Mouse (Mus musculus) heart, embryonic 11.5 days (tissue): ENCODE results near the gene Fbxo21. TPM values are rescaled to one million over a fixed set of nuclear protein-coding genes. Genes with fewer than 3 reads are reported as not detected.

Experiments used
- ATAC-seq: fragments of 200-750 bp; cut with Nextera tagmentation; replicated peaks from 2 replicates; pipeline ENCODE4 v1.8.0; 2017; ENCODE audit warnings: moderate library complexity; ENCODE audit not compliant: insufficient number of reproducible peaks, low FRiP score, low TSS enrichment
- H3K27ac ChIP-seq: fragments of 300-500 bp; sonication (generic); 2 replicates; pipeline ENCODE4 v1.5.1; 2014; ENCODE audit warnings: mild to moderate bottlenecking, low read depth, low read length
- H3K27me3 ChIP-seq: fragments of 300-500 bp; sonication (generic); 2 replicates; pipeline ENCODE4 v1.6.1; 2014; ENCODE audit warnings: mild to moderate bottlenecking, low read length, mixed read lengths; ENCODE audit not compliant: control insufficient read depth, insufficient read depth
- H3K36me3 ChIP-seq: fragments of 300-500 bp; sonication (generic); 2 replicates; pipeline ENCODE4 v1.6.1; 2014; ENCODE audit warnings: mild to moderate bottlenecking, low read length, moderate library complexity, mixed read lengths; ENCODE audit not compliant: control insufficient read depth, insufficient read depth
- H3K4me1 ChIP-seq: fragments of 300-500 bp; sonication (generic); 2 replicates; pipeline ENCODE4 v1.6.1; 2014; ENCODE audit warnings: low read length; ENCODE audit not compliant: control insufficient read depth, insufficient read depth
- H3K4me2 ChIP-seq: fragments of 300-500 bp; sonication (generic); 2 replicates; pipeline ENCODE4 v1.6.1; 2014; ENCODE audit warnings: mild to moderate bottlenecking, moderate library complexity
- H3K4me3 ChIP-seq: fragments of 300-500 bp; sonication (generic); 2 replicates; pipeline ENCODE4 v1.5.1; 2014; ENCODE audit warnings: low read depth, low read length
- H3K9ac ChIP-seq: fragments of 300-500 bp; sonication (generic); 2 replicates; pipeline ENCODE4 v1.6.1; 2014; ENCODE audit warnings: mild to moderate bottlenecking, low read depth, low read length, moderate library complexity
- H3K9me3 ChIP-seq: fragments of 300-500 bp; sonication (generic); replicated peaks from 2 replicates; pipeline ENCODE4 v1.6.1; 2016; ENCODE audit warnings: low read length; ENCODE audit not compliant: control insufficient read depth
- WGBS: fragments of 180-500 bp; shearing (Covaris S2); extraction: QIAGEN DNeasy Blood & Tissue Kit; methylation state at CpG from one replicate; pipeline ENCODE4 v1.1.7; 2014; ENCODE audit not compliant: insufficient replicate concordance; 5-methylcytosine and 5-hydroxymethylcytosine counted together
- polyA plus RNA-seq: library from polyadenylated mRNA; unstranded; fragments of >200 nt; fragmentation: Nextera tagmentation; extraction: Ambion mirVana; gene quantifications from 2 replicates; pipeline ENCODE4 v1.2.1, GENCODE M21; 2014

Gene Fbxo21
- polyA plus RNA-seq, 1 experiment from 2014 or later: 46.2 TPM

GRCm38 (mm10) chr5:117999061-117999460 is 22.5 kb downstream of the Fbxo21 start:
- Histone ChIP-seq H3K27ac (no peak overlapping the region), H3K9ac (no peak overlapping the region), H3K9me3 (no peaks in the 10 kb centered on the region), H3K27me3 (no peaks in the 10 kb centered on the region), H3K36me3 (peaks cover 40% of the 10 kb centered on the region), H3K4me2 (no peak overlapping the region), H3K4me1 (peaks cover 14% of the 10 kb centered on the region), H3K4me3 (no peak overlapping the region)
- ATAC-seq: no peak
- WGBS: 81% methylated on average over 7 of the region's 7 CpGs

GRCm38 (mm10) chr5:117999584-117999983 is 23.1 kb downstream of the Fbxo21 start:
- no peaks in the 10 kb centered on the region for H3K9me3 ChIP-seq
- peaks cover 14% of the 10 kb centered on the region for H3K4me1 ChIP-seq
- no peak overlapping the region for H3K4me3 ChIP-seq
- ATAC-seq: no peak
- peaks cover 38% of the 10 kb centered on the region for H3K36me3 ChIP-seq
- no peak overlapping the region for H3K9ac ChIP-seq
- H3K4me2 ChIP-seq: no peak overlapping the region
- no peaks in the 10 kb centered on the region for H3K27me3 ChIP-seq
- 80% methylated on average over 11 of the region's 11 CpGs for WGBS
- H3K27ac ChIP-seq: no peak overlapping the region

GRCm38 (mm10) chr5:118002059-118002458 is 25.5 kb downstream of the Fbxo21 start:
- Histone ChIP-seq H3K27ac (no peak overlapping the region), H3K36me3 (peaks cover 34% of the 10 kb centered on the region), H3K9ac (no peak overlapping the region), H3K9me3 (no peaks in the 10 kb centered on the region), H3K4me2 (no peak overlapping the region), H3K4me1 (peaks cover 11% of the 10 kb centered on the region), H3K4me3 (no peak overlapping the region), H3K27me3 (no peaks in the 10 kb centered on the region)
- WGBS: 44% methylated on average over 9 of the region's 9 CpGs
- no peak for ATAC-seq

- no peak overlapping the region for H3K27ac ChIP-seq
- H3K36me3 ChIP-seq: peaks cover 34% of the 10 kb centered on the region
- no peak overlapping the region for H3K4me2 ChIP-seq
- ATAC-seq: no peak
- WGBS: 78% methylated on average over 8 of the region's 8 CpGs
- no peak overlapping the region for H3K9ac ChIP-seq
- no peaks in the 10 kb centered on the region for H3K27me3 ChIP-seq
- H3K9me3 ChIP-seq: no peaks in the 10 kb centered on the region
- no peaks in the 10 kb centered on the region for H3K4me1 ChIP-seq
- H3K4me3 ChIP-seq: no peak overlapping the region
Observed at GRCm38 (mm10) chr5:118004619-118005018, 28.1 kb downstream of the Fbxo21 start.

- H3K27ac ChIP-seq: no peak overlapping the region
- H3K9ac ChIP-seq: no peak overlapping the region
- 83% methylated on average over 1 of the region's 1 CpGs for WGBS
- no peaks in the 10 kb centered on the region for H3K27me3 ChIP-seq
- no peak overlapping the region for H3K4me2 ChIP-seq
- H3K4me3 ChIP-seq: no peak overlapping the region
- H3K36me3 ChIP-seq: peaks cover 31% of the 10 kb centered on the region
- H3K9me3 ChIP-seq: no peaks in the 10 kb centered on the region
- no peak for ATAC-seq
- H3K4me1 ChIP-seq: no peaks in the 10 kb centered on the region
Observed at GRCm38 (mm10) chr5:118005728-118006127, 29.2 kb downstream of the Fbxo21 start.

GRCm38 (mm10) chr5:118008344-118008743 is 31.8 kb downstream of the Fbxo21 start:
- Histone ChIP-seq H3K27ac (no peak overlapping the region), H3K4me1 (no peaks in the 10 kb centered on the region), H3K9me3 (no peaks in the 10 kb centered on the region), H3K27me3 (no peaks in the 10 kb centered on the region), H3K36me3 (peaks cover 17% of the 10 kb centered on the region), H3K4me2 (no peak overlapping the region), H3K4me3 (no peak overlapping the region), H3K9ac (no peak overlapping the region)
- no peak for ATAC-seq
- 83% methylated on average over 13 of the region's 13 CpGs for WGBS

- Histone ChIP-seq H3K4me1 (peaks cover 5% of the 10 kb centered on the region; the same call in 1 of the 2 replicates), H3K36me3 (peaks cover 13% of the 10 kb centered on the region), H3K4me2 (no peak overlapping the region), H3K9ac (no peak overlapping the region), H3K27me3 (0 out of 2 replicates have a peak, but pooled peaks cover 6% of the 10 kb centered on the region), H3K4me3 (no peak overlapping the region), H3K9me3 (no peaks in the 10 kb centered on the region), H3K27ac (no peak overlapping the region)
- WGBS: 80% methylated on average over 7 of the region's 7 CpGs
- ATAC-seq: no peak
Observed at GRCm38 (mm10) chr5:118010872-118011271, 34.3 kb downstream of the Fbxo21 start.

- Histone ChIP-seq H3K27ac (no peak overlapping the region), H3K4me2 (no peak overlapping the region), H3K4me1 (peaks cover 5% of the 10 kb centered on the region; the same call in 1 of the 2 replicates), H3K9me3 (no peaks in the 10 kb centered on the region), H3K36me3 (peaks cover 11% of the 10 kb centered on the region), H3K9ac (no peak overlapping the region), H3K27me3 (0 out of 2 replicates have a peak, but pooled peaks cover 6% of the 10 kb centered on the region), H3K4me3 (no peak overlapping the region)
- ATAC-seq: no peak
- 68% methylated on average over 7 of the region's 7 CpGs for WGBS
Observed at GRCm38 (mm10) chr5:118011796-118012195, 35.3 kb downstream of the Fbxo21 start.

GRCm38 (mm10) chr5:118015028-118015427 is 38.5 kb downstream of the Fbxo21 start:
- Histone ChIP-seq H3K9me3 (no peaks in the 10 kb centered on the region), H3K4me1 (peaks cover 5% of the 10 kb centered on the region; the same call in 1 of the 2 replicates), H3K4me2 (no peak overlapping the region), H3K9ac (0 out of 2 replicates have a peak overlapping the region, but pooled peaks have one; percentile 10), H3K27me3 (peaks cover 10% of the 10 kb centered on the region; the same call in 1 of the 2 replicates), H3K36me3 (peaks cover 3% of the 10 kb centered on the region; the same call in 1 of the 2 replicates), H3K4me3 (no peak overlapping the region), H3K27ac (no peak overlapping the region)
- WGBS: 17% methylated on average over 12 of the region's 12 CpGs
- no peak for ATAC-seq
